Mouse (Mus musculus) lung, postnatal 4 days (tissue): ENCODE measurements around the gene 4921504E06Rik.

Experiments
- DNase-seq, 2 experiments: peaks; one replicate each; pipeline ENCODE4 v3.0.0; 2021

4921504E06Rik gene

GRCm38 (mm10) chr2:19553821-19554592 lies at the start of gene 4921504E06Rik:
4921504E06Rik (minus strand) TSS chr2:19553914.
- DNase-seq: peak; percentile 74 to 78

DNA sequence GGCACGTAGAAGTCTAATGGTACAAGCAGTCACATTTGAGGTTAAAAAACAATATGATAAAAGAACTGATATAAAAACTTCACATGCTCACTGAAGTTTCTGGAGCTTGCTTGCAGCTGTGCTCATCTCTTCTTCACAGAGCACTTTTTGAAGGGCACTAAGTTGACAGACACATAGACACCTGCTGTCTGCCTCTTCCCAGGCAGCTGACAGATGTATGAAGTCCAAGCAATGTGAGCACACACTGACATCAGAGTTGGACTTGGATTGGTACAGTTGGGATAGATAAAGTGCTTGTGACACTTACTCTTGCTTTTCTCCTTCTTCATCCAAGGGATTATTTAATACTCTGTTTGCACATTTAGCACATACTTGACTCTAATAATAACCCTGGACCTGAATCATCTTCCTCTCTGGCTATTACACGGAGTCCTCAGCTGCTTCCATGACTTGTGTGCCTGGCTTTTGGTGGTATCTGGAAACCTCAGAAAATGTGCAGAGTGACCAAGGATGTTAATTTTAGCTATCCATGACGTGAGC lies 47.7 kb upstream of the 4921504E06Rik start:
- DNase-seq: no peak

DNA sequence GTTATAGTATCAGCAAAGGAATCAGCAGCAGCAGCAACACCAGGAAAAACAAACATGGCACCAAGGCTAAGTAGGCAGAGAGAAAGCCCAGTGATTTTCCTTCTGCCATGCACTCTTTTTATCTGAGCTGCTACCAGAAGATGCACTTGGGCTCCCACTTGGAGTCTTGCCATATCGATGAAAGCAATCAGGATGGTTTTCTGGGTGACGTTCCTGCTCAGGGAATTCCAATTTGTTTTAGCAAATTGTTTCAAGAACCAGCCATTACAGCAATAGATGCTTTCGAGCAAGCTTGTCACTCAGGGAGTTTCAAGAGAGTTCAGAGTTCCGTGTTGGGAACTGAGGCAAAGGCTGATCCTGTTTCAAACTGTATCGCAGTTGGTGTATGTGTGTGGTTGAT lies 47.1 kb upstream of the 4921504E06Rik start:
- DNase-seq: no peak

DNA sequence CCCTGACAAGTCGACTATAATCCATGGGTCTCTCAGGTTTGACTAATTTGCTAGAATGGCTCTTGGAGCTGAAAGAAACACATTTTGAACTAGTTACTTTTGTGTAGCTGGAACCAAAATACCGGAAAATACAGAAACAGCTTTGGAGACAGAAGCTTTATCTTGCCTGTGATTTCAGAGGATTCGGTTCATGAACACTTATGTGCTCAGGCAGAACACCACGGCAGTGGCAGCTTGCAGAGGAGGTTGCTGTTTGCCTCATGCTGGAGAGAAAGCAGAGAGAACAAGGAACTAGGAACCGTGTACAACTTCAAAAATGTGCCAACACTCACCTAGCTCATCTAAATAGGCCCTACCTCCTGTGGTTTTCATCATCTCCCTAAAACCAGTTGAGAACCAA lies 46.1 kb upstream of the 4921504E06Rik start:
- no peak for DNase-seq

- DNase-seq: no peak
Measured at GRCm38 (mm10) chr2:19596988-19597387, 43.3 kb upstream of the 4921504E06Rik start.

GRCm38 (mm10) chr2:19596426-19596825 lies 42.7 kb upstream of the 4921504E06Rik start:
- no peak for DNase-seq

DNA sequence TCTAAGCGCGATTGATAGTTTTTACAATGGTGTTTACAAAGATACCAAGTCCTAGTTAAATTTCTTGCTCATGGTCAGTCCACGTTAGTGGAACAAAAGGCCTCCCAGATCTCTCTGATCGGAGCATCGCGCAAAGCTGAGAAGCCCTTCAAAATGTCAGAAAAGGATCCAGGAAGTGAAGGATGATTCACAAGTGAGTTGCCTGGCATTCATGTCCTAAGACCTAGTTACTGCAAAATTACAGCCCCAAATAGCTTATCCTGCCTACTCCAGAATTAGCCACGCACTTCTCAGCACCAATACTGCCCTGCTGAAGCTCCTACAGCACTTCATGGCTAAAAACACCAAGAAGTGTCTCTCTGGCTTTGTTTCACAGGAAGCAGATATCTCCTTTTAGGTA lies 41.1 kb upstream of the 4921504E06Rik start:
- DNase-seq: no peak

DNA sequence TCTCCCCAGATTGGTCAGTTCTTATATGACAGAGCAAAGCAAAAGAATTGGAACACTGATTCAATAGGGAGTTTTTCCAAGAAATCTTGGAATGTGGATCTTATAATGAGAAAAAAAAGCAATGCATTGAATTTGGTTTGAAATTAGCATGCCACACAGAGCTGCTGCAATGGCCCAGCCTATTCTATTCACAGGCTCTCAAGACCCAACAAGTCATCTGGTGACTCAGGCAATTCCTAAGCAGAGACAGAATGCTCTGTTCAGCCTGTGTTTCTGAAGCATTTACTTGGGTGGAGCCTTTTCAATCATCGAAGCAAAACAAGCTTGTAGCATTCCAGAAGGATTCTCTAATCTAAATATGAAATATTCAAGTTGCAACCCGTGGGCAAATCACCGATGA lies 26.1 kb upstream of the 4921504E06Rik start:
- DNase-seq: no peak

GRCm38 (mm10) chr2:19579180-19579579 lies 25.5 kb upstream of the 4921504E06Rik start:
- DNase-seq: no peak

DNA sequence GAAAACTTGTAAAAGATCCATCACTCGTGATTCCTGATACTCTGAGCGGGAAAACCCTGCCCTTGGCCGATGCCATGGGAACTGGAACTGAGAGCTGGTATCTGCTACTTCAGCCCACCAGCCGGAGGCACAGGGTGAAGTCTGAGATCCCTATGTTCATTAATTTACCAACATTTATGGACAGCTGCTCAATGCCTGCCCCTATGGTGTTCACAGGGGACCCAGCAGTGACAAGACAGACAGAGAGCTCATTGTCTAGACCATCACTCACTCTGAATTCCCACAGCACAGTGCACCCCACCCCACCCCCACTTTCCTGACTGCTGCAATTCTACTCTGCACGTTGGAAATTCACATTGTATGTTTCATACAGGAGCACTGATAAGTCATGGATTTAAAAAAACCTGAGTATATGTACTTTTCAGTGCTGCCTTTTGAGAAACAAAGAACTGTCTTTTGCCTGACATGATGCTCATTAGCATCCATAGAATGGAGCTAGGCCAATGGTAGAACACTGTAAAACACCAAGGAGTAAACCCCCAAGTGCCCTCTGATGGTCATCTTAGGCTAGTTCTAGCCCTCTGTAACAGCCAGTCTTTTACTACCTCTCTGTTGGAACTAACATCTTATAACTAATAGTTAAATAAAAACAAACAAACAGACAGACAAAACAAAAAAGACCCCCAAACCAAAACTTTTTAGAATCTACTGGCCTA lies 8.6 kb upstream of the 4921504E06Rik start:
- no peak for DNase-seq

- DNase-seq: no peak
Measured at GRCm38 (mm10) chr2:19560654-19561053, 6.9 kb upstream of the 4921504E06Rik start.

GRCm38 (mm10) chr2:19560071-19560470 lies 6.4 kb upstream of the 4921504E06Rik start:
- no peak for DNase-seq

DNA sequence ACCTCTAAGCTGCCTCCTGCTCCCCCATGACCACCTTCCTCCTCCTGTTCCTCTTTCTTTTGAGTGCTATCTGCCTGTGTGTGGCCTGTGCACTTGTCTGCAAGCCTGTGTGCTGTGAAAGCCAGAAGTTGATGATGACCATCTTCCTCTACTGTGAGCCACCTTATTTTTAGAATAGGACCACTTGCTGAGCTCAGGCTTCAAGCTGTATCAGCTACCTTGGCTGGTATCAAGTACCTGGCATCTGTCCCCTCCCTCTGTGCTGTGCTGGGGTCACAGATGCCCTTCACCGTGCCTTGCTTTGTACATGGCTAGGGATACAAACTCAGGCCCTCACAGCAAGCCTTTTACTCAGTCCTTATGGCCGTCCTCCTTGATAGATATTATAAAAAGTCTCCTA lies 2.3 kb downstream of the 4921504E06Rik start:
- no peak for DNase-seq

GRCm38 (mm10) chr2:19540906-19541305 lies 12.8 kb downstream of the 4921504E06Rik start:
- DNase-seq: no peak

DNA sequence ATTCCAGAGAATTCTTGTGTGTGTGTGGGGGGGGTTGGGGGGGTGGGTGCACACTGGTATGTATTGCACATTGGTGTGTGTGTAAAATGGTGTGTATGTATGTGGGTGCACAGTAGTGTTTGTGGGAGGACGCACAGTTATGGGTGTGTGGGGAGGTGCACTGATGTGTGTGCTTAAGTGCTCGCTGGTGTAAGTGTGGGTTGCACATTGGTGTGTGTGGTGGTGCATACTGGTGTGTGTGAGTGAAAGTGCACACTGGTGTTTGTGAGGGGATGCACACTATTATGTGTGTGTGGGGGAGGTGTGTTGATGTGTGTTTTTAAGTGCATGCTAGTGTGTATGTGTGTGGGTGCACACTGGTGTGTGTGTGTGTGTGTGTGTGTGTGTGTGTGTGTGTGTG lies 24.3 kb downstream of the 4921504E06Rik start:
- DNase-seq: no peak

GRCm38 (mm10) chr2:19528797-19529196 lies 24.9 kb downstream of the 4921504E06Rik start:
- peak in 1 of 2 experiments; percentile 57 for DNase-seq

DNA sequence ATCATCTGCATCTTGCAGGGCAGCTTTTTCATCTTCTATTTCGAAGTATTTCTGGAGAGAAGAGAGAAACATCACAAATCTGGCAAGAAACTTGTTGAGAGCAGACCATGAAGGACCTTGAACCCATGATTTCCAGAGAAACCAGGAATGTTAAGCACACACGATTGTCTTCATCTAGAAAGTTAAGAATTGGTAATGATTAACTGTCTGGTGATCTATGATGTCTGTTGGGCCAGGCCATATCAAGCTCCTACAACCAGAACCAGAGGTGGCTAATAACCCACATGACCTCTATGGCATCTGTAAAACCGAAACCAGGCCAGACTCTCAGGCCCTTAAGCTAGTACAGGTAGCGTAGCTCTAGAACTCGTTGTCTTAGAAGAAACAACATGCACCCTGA lies 29.6 kb downstream of the 4921504E06Rik start:
- no peak for DNase-seq

GRCm38 (mm10) chr2:19521662-19522061 lies 32.1 kb downstream of the 4921504E06Rik start:
- peak in 1 of 2 experiments; percentile 9 for DNase-seq

DNA sequence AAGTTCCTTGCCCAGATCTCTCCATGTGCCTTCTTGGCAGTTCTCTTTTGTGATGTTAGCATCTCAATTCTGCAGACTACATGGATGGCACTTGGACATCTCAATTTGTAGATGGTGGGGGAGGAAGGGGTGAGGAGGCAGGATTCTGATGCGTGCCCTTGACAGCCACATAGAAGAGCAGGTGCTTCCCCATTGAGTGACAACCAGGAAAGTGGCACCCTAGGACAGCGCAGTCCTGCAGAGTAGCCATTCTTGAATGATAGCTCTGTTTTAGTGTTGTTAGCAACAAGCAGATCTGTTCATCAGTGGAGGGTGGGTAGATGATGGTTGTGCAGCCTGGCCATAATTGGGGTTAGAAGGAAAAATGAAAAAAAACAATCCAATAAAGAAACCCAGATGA lies 33.1 kb downstream of the 4921504E06Rik start:
- no peak for DNase-seq

DNA sequence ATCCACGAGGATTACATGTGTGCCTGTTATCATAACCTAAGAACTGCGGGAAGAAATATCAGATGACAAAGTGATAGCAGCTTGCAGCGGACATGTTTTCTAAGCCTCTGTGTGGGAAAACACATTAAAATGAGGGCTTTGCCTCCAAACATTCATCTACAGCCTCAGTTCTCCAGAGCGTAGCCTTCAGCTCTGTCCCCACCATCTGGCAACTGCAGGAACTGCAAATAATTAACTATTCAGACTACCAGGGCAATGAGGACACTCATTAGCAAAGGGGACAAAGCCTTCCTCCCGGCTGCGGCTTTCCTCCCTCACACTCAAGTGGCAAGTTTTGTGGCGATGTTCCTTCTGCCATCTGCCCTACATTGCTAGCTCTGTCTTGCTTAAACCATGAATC lies 33.9 kb downstream of the 4921504E06Rik start:
- peak in 1 of 2 experiments; percentile 57 for DNase-seq

GRCm38 (mm10) chr2:19517952-19518351 lies 35.8 kb downstream of the 4921504E06Rik start:
- no peak for DNase-seq

DNA sequence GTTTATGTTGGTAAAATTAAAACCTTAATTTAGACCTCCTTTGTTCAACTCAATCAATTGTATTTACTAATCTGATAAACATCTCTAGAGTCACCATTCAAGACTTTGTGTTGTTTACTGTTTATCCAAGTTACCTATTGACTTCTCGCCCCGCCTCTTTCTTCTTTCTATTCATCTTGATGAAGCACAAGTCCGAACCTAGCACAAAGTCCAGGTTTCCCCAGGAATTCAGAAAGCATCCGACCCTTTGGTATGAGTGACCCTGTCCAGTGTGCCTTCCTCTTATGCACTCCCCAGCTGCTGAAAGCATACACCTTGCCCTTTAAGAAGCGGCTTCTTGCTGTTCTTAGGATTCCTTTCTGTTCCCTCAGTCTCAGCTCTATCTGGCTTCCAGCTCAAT lies 41.3 kb downstream of the 4921504E06Rik start:
- DNase-seq: no peak

DNA sequence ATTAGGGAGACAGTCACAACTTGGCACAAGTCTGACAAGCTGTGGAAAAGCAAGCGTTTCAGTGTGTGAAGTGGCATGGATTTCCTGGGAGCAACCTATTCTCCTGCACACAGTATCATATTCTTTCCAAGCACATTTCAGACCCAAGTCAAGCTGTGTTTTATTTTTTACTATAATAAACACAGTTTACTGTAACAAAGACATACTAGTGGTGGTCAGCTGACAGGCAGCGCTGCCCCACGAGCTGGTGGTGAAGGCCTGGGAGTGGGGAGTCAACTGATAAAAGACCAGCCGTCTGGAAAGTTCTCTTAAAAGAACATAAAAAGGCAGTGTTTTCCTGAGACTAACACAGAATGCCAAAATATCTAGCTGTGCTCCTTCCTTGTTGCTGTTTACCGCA lies 42.7 kb downstream of the 4921504E06Rik start:
- no peak for DNase-seq

- no peak for DNase-seq
Measured at GRCm38 (mm10) chr2:19505744-19506143, 48.0 kb downstream of the 4921504E06Rik start.
